Mouse (Mus musculus) kidney, adult 2 months (tissue): ENCODE data around the gene Ano2.

Source experiments
- CTCF ChIP-seq: fragments of 200-500 bp; conservative IDR thresholded peaks from 2 replicates; pipeline ENCODE4 v1.5.1; 2011; ENCODE audit warnings: low read depth, mild to moderate bottlenecking, control low read depth, low read length, moderate library complexity, mixed read lengths; ENCODE audit not compliant: insufficient read depth, insufficient read length
- POLR2A ChIP-seq: fragments of 200-500 bp; IDR thresholded peaks from one replicate; pipeline ENCODE4 v1.6.1; 2011; ENCODE audit warnings: low read depth, low read length, control low read depth

- TF ChIP-seq CTCF (no peak), POLR2A (no peak)
Measured at GRCm38 (mm10) chr6:125651335-125651734, 38.9 kb upstream of the Ano2 start.
